Mouse (Mus musculus): ENCODE results near the gene Crhr1.

GRCm38 (mm10) chr11:104157603-104158259 lies 25.1 kb downstream of the Crhr1 start:
- TF ChIP-seq CTCF (IDR thresholded peaks at IDR 0.05; ENCODE audit: low read depth, low read length) (no peak), EP300 (IDR thresholded peaks at IDR 0.05; ENCODE audit: insufficient read depth, low read depth, low read length) (no peak)

All from ES-Bruce4 (cell line).